Mouse (Mus musculus): ENCODE results near the gene Kars. TPM values are rescaled to one million over a fixed set of nuclear protein-coding genes. Genes with fewer than 3 reads are reported as not detected.

Gene Kars
- polyA plus RNA-seq (2015; fragmentation: Nextera tagmentation; extraction: Ambion mirVana): 213 and 217 TPM in 2 replicates

DNA sequence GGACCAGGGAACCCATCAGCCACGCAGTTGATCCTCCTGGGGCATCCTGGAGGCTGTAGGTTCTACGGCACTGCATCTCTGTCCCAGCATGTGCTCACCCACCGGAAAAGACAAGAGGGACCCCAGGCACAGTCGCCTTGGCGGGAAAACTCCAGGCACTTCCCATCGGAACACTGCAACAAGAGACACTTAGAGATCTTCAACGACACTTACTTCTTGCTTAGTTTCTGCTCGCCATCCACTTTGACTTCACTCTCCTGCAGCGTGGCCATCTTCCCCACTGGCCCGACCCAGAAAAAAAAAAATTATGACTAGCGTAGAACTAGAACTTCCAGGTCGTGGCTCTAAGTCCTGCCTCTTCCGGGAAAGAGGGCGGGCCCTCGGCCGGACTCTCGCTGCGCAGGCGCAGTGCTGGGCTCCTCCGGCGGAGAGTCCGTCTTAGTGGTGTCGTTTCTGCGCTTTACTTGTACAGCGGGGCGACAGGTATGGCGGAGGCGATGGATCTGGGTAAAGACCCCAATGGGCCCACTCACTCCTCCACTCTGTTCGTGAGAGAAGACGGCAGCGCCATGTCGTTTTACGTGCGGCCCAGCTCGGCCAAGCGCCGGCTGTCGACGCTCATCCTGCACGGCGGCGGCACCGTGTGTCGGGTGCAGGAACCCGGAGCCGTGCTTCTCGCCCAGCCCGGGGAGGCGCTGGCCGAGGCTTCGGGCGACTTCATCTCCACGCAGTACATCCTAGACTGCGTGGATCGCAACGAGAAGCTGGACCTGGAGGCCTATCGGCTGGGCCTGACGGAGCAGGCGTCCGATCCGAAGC lies at the start of gene Kars, which contains the start of gene Terf2ip:
Kars (minus strand) TSS at position 327 of the 819 bp plus-strand sequence.
Terf2ip (plus strand) TSS at position 402 of the 819 bp plus-strand sequence.
- H3K9ac ChIP-seq (replicated peaks; ENCODE audit: low read length): peak within 1 kb of the TSS; percentile 92
- peaks cover 16% of the 10 kb centered on the region for H3K4me1 ChIP-seq (ENCODE audit: insufficient read depth, low read length)
- H3K27ac ChIP-seq (ENCODE audit: low read length): peak within 1 kb of the TSS; percentile 84
- H3K4me2 ChIP-seq (replicated peaks; ENCODE audit: low read depth, low read length): peak within 1 kb of the TSS; percentile 66
- H3K36me3 ChIP-seq (ENCODE audit: insufficient read depth, low read length): 0 out of 2 replicates have a peak, but pooled peaks cover 5% of the 10 kb centered on the region
- no peaks in the 10 kb centered on the region for H3K9me3 ChIP-seq (ENCODE audit: low read length)
- no peaks in the 10 kb centered on the region for H3K27me3 ChIP-seq (ENCODE audit: insufficient read depth, low read length)
- WGBS: under 1% methylated on average over 61 of the region's 61 CpGs
- H3K4me3 ChIP-seq (ENCODE audit: low read length): peak within 1 kb of the TSS; percentile 99
- ATAC-seq (ENCODE audit: low FRiP score, low TSS enrichment): peak; percentile 95

DNA sequence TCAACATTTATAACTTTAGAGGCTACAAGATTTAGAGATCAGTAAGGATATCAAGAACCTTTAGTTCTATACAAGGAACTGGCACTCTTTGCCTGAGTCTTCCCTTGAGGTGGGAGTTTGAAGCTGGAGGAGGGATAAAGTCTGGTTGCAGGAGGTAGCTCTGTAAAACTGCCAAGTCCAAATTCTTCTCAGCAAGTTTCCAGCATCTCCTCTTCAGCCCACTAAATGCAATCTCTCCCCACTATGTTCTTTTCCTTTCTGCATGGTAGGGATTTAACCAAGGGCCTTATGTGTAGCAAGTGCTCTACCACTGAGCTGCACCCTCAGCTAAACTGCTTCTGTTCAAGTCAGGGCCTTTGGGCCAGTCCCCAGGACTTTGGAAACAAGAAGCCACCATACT lies 43.3 kb upstream of the Kars start:
- Histone ChIP-seq H3K27ac (ENCODE audit: low read length) (no peak overlapping the region), H3K9me3 (ENCODE audit: low read length) (peaks cover 3% of the 10 kb centered on the region; the same call in 1 of the 2 replicates), H3K36me3 (ENCODE audit: insufficient read depth, low read length) (no peaks in the 10 kb centered on the region), H3K4me2 (replicated peaks; ENCODE audit: low read depth, low read length) (no peak overlapping the region), H3K9ac (replicated peaks; ENCODE audit: low read length) (no peak overlapping the region), H3K27me3 (ENCODE audit: insufficient read depth, low read length) (no peaks in the 10 kb centered on the region), H3K4me1 (ENCODE audit: insufficient read depth, low read length) (no peaks in the 10 kb centered on the region), H3K4me3 (ENCODE audit: low read length) (no peak overlapping the region)
- ATAC-seq (ENCODE audit: low FRiP score, low TSS enrichment): no peak

DNA sequence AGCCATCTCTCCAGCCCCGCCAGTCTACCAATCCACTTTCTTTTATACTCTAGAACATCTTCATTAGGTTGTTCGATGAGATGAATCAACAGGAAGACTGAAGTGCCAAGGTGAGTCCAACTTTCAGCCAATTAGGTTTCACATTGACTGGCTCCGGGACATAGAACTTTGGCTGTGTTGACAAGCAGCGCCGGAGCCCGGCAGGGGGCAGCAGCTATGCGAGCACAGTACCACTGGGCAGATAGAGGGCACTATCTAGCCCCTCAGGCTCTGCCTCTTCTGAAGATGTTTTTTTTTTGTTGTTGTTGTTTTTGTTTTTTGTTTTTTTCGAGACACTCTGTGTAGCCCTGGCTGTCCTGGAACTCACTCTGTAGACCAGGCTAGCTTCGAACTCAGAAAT lies 40.4 kb upstream of the Kars start:
- Histone ChIP-seq H3K9ac (replicated peaks; ENCODE audit: low read length) (no peak overlapping the region), H3K27me3 (ENCODE audit: insufficient read depth, low read length) (no peaks in the 10 kb centered on the region), H3K27ac (ENCODE audit: low read length) (no peak overlapping the region), H3K9me3 (ENCODE audit: low read length) (peaks cover 3% of the 10 kb centered on the region; the same call in 1 of the 2 replicates), H3K4me3 (ENCODE audit: low read length) (no peak overlapping the region), H3K4me2 (replicated peaks; ENCODE audit: low read depth, low read length) (no peak overlapping the region), H3K36me3 (ENCODE audit: insufficient read depth, low read length) (no peaks in the 10 kb centered on the region), H3K4me1 (ENCODE audit: insufficient read depth, low read length) (no peaks in the 10 kb centered on the region)
- ATAC-seq (ENCODE audit: low FRiP score, low TSS enrichment): no peak
- WGBS: 76% methylated on average over 9 of the region's 9 CpGs

DNA sequence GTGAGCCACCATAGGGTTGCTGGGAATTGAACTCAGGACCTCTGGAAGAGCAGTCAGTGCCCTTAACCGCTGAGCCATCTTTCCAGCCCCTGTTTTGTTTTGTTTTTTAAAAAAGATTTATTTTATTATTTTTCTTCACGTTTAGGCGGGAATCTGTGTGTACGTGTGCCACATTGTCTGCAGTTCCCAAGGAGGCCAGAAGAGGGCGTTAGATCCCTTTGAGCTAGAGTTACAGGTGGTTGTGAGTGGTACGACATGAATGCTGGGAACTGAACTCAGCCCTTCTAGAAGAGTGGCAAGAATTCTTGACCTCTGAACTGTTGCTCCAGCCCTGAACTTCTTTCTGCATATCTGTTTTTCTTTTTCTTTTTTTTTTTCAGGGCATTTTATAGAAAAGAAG lies 38.9 kb upstream of the Kars start:
- no peak for ATAC-seq (ENCODE audit: low FRiP score, low TSS enrichment)
- Histone ChIP-seq H3K9ac (replicated peaks; ENCODE audit: low read length) (no peak overlapping the region), H3K36me3 (ENCODE audit: insufficient read depth, low read length) (no peaks in the 10 kb centered on the region), H3K4me1 (ENCODE audit: insufficient read depth, low read length) (no peaks in the 10 kb centered on the region), H3K4me3 (ENCODE audit: low read length) (no peak overlapping the region), H3K4me2 (replicated peaks; ENCODE audit: low read depth, low read length) (no peak overlapping the region), H3K27me3 (ENCODE audit: insufficient read depth, low read length) (no peaks in the 10 kb centered on the region), H3K9me3 (ENCODE audit: low read length) (peaks cover 3% of the 10 kb centered on the region; the same call in 1 of the 2 replicates), H3K27ac (ENCODE audit: low read length) (no peak overlapping the region)
- 80% methylated on average over 6 of the region's 6 CpGs for WGBS

DNA sequence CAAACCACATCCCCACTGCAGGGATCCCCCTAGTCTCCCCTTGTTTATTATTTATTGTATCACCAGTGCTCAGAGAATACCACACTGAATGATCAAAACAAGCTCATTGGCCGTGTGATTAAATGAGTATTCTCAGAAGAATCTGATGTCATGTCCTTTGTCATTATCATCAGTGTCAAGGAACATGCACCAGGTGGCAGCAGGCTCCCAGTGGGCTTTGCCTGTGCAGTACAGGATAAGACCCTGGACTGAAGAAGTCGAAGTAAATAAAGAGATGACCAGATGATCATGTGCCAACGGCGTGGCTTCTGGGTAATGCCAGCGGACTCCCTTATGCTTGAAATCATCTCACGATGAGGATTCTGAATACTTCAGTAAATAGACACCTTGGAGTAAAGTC lies 37.2 kb upstream of the Kars start:
- Histone ChIP-seq H3K9me3 (ENCODE audit: low read length) (peaks cover 3% of the 10 kb centered on the region; the same call in 1 of the 2 replicates), H3K9ac (replicated peaks; ENCODE audit: low read length) (no peak overlapping the region), H3K4me3 (ENCODE audit: low read length) (no peak overlapping the region), H3K36me3 (ENCODE audit: insufficient read depth, low read length) (no peaks in the 10 kb centered on the region), H3K4me2 (replicated peaks; ENCODE audit: low read depth, low read length) (no peak overlapping the region), H3K27me3 (ENCODE audit: insufficient read depth, low read length) (no peaks in the 10 kb centered on the region), H3K27ac (ENCODE audit: low read length) (no peak overlapping the region), H3K4me1 (ENCODE audit: insufficient read depth, low read length) (no peaks in the 10 kb centered on the region)
- no peak for ATAC-seq (ENCODE audit: low FRiP score, low TSS enrichment)
- 80% methylated on average over 6 of the region's 6 CpGs for WGBS

GRCm38 (mm10) chr8:112045896-112046295 lies 34.8 kb upstream of the Kars start:
- no peaks in the 10 kb centered on the region for H3K4me1 ChIP-seq (ENCODE audit: insufficient read depth, low read length)
- no peak overlapping the region for H3K9ac ChIP-seq (replicated peaks; ENCODE audit: low read length)
- no peak overlapping the region for H3K27ac ChIP-seq (ENCODE audit: low read length)
- H3K36me3 ChIP-seq (ENCODE audit: insufficient read depth, low read length): no peaks in the 10 kb centered on the region
- H3K27me3 ChIP-seq (ENCODE audit: insufficient read depth, low read length): no peaks in the 10 kb centered on the region
- WGBS: 2% methylated on average over 7 of the region's 7 CpGs
- peak; percentile 63; the same call in 1 of the 2 replicates for ATAC-seq (ENCODE audit: low FRiP score, low TSS enrichment)
- no peak overlapping the region for H3K4me3 ChIP-seq (ENCODE audit: low read length)
- H3K4me2 ChIP-seq (replicated peaks; ENCODE audit: low read depth, low read length): no peak overlapping the region
- peaks cover 3% of the 10 kb centered on the region; the same call in 1 of the 2 replicates for H3K9me3 ChIP-seq (ENCODE audit: low read length)

- no peak for ATAC-seq (ENCODE audit: low FRiP score, low TSS enrichment)
- Histone ChIP-seq H3K4me2 (replicated peaks; ENCODE audit: low read depth, low read length) (no peak overlapping the region), H3K27ac (ENCODE audit: low read length) (no peak overlapping the region), H3K9me3 (ENCODE audit: low read length) (peaks cover 3% of the 10 kb centered on the region; the same call in 1 of the 2 replicates), H3K4me3 (ENCODE audit: low read length) (no peak overlapping the region), H3K9ac (replicated peaks; ENCODE audit: low read length) (no peak overlapping the region), H3K27me3 (ENCODE audit: insufficient read depth, low read length) (no peaks in the 10 kb centered on the region), H3K36me3 (ENCODE audit: insufficient read depth, low read length) (no peaks in the 10 kb centered on the region), H3K4me1 (ENCODE audit: insufficient read depth, low read length) (no peaks in the 10 kb centered on the region)
- 82% methylated on average over 5 of the region's 5 CpGs for WGBS
Observed at GRCm38 (mm10) chr8:112045182-112045581, 34.1 kb upstream of the Kars start.

GRCm38 (mm10) chr8:112037521-112037920 lies 26.4 kb upstream of the Kars start:
- no peaks in the 10 kb centered on the region for H3K9me3 ChIP-seq (ENCODE audit: low read length)
- H3K27ac ChIP-seq (ENCODE audit: low read length): no peak overlapping the region
- no peak overlapping the region for H3K4me3 ChIP-seq (ENCODE audit: low read length)
- no peaks in the 10 kb centered on the region for H3K4me1 ChIP-seq (ENCODE audit: insufficient read depth, low read length)
- WGBS: 83% methylated on average over 18 of the region's 18 CpGs
- H3K36me3 ChIP-seq (ENCODE audit: insufficient read depth, low read length): no peaks in the 10 kb centered on the region
- H3K4me2 ChIP-seq (replicated peaks; ENCODE audit: low read depth, low read length): no peak overlapping the region
- no peak overlapping the region for H3K9ac ChIP-seq (replicated peaks; ENCODE audit: low read length)
- no peak for ATAC-seq (ENCODE audit: low FRiP score, low TSS enrichment)
- no peaks in the 10 kb centered on the region for H3K27me3 ChIP-seq (ENCODE audit: insufficient read depth, low read length)

DNA sequence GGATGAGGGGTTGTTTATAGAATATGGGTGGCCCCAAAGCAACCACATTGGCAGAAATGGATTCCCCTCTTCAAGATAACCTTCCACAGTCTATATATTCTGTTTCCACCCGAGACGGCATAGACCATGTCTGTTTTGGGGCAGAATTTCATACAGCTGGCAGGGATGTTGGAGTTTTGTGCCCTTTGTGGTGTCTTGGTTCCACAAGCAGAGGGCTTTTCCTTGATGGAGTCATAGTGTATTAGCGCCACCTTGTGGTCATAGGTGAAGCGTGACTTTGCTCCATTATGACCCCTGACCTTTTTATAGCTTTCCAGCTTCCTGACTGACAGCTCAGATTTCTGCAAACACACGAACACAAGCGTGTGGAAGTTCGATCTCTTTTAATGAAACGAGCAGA lies 23.5 kb upstream of the Kars start:
- WGBS: 7% methylated on average over 8 of the region's 8 CpGs

DNA sequence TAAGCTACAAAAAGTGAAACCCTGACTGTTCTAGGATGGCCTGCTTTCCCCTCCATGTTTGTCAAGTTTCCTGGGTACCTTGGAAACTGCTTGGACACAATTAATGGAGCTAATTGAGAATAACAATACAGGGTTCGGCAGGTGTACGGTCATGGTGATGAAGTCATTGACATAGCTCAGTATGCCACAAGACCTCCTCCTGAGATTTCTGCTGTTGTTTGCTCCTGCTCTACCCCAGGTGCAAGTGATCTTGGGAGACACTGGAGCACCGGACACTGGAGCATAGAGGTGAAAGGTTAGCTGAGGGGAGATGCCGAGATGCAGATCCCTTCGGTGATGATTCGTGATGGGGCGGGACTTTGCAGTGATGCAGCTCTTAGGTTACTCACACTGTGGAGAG lies 21.9 kb upstream of the Kars start:
- Histone ChIP-seq H3K4me2 (replicated peaks; ENCODE audit: low read depth, low read length) (no peak overlapping the region), H3K9ac (replicated peaks; ENCODE audit: low read length) (no peak overlapping the region), H3K36me3 (ENCODE audit: insufficient read depth, low read length) (no peaks in the 10 kb centered on the region), H3K4me1 (ENCODE audit: insufficient read depth, low read length) (no peaks in the 10 kb centered on the region), H3K27me3 (ENCODE audit: insufficient read depth, low read length) (no peaks in the 10 kb centered on the region), H3K27ac (ENCODE audit: low read length) (no peak overlapping the region), H3K9me3 (ENCODE audit: low read length) (no peaks in the 10 kb centered on the region), H3K4me3 (ENCODE audit: low read length) (no peak overlapping the region)
- ATAC-seq (ENCODE audit: low FRiP score, low TSS enrichment): no peak
- 51% methylated on average over 7 of the region's 7 CpGs for WGBS

More for the DNA sequence above, 23.5 kb upstream of the Kars start:
- peak; percentile 33; the same call in 1 of the 2 replicates for ATAC-seq (ENCODE audit: low FRiP score, low TSS enrichment)
- Histone ChIP-seq H3K27ac (ENCODE audit: low read length) (no peak overlapping the region), H3K4me3 (ENCODE audit: low read length) (no peak overlapping the region), H3K36me3 (ENCODE audit: insufficient read depth, low read length) (no peaks in the 10 kb centered on the region), H3K9me3 (ENCODE audit: low read length) (no peaks in the 10 kb centered on the region), H3K4me1 (ENCODE audit: insufficient read depth, low read length) (no peaks in the 10 kb centered on the region), H3K9ac (replicated peaks; ENCODE audit: low read length) (no peak overlapping the region), H3K27me3 (ENCODE audit: insufficient read depth, low read length) (no peaks in the 10 kb centered on the region), H3K4me2 (replicated peaks; ENCODE audit: low read depth, low read length) (no peak overlapping the region)
